Mouse (Mus musculus) kidney, adult 2 months (tissue): ENCODE data around the gene Hnf1a. TPM values are rescaled to one million over a fixed set of nuclear protein-coding genes. Genes with fewer than 3 reads are reported as not detected.

Experiments used
- DNase-seq: peaks from one replicate; pipeline ENCODE4 v3.0.0; 2021
- H3K27ac ChIP-seq: fragments of 200-500 bp; 2 replicates; pipeline ENCODE4 v1.5.1; 2012; ENCODE audit warnings: low read depth, low read length, control low read depth, inconsistent platforms; ENCODE audit not compliant: insufficient read depth
- H3K27me3 ChIP-seq: fragments of 200-500 bp; replicated peaks from 2 replicates; pipeline ENCODE4 v1.6.1; 2012; ENCODE audit warnings: mild to moderate bottlenecking, moderate library complexity, low read length, inconsistent platforms; ENCODE audit not compliant: control insufficient read depth, insufficient read depth
- H3K36me3 ChIP-seq: fragments of 200-500 bp; 2 replicates; pipeline ENCODE4 v1.6.1; 2012; ENCODE audit warnings: mild to moderate bottlenecking, moderate library complexity, low read length, inconsistent platforms; ENCODE audit not compliant: control insufficient read depth, insufficient read depth
- H3K4me1 ChIP-seq: fragments of 200-500 bp; 2 replicates; pipeline ENCODE4 v1.6.1; 2011; ENCODE audit warnings: low read length; ENCODE audit not compliant: control insufficient read depth, insufficient read depth
- H3K4me3 ChIP-seq: fragments of 200-500 bp; 2 replicates; pipeline ENCODE4 v1.5.1; 2011; ENCODE audit warnings: mild to moderate bottlenecking, low read depth, low read length, control low read depth; ENCODE audit not compliant: insufficient read depth
- CTCF ChIP-seq: fragments of 200-500 bp; conservative IDR thresholded peaks from 2 replicates; pipeline ENCODE4 v1.5.1; 2011; ENCODE audit warnings: low read depth, mild to moderate bottlenecking, control low read depth, low read length, moderate library complexity, mixed read lengths; ENCODE audit not compliant: insufficient read depth, insufficient read length
- POLR2A ChIP-seq: fragments of 200-500 bp; IDR thresholded peaks from one replicate; pipeline ENCODE4 v1.6.1; 2011; ENCODE audit warnings: low read depth, low read length, control low read depth
- WGBS: fragments of 180-500 bp; shearing (Covaris S2); methylation state at CpG from one replicate; pipeline ENCODE4 v1.1.7; 2018; 5-methylcytosine and 5-hydroxymethylcytosine counted together
- polyA plus RNA-seq: library from polyadenylated mRNA; depleted of rRNA; stranded (reverse); fragments of >200 nt; gene quantifications from 2 replicates; pipeline ENCODE4 v1.2.3, GENCODE M21; 2012

Gene Hnf1a
- polyA plus RNA-seq, 1 experiment = 29.5 TPM

- H3K4me1 ChIP-seq = no peaks in the 10 kb centered on the region; the same call in 1 of the 2 replicates
- H3K27ac ChIP-seq = no peak overlapping the region
- H3K36me3 ChIP-seq = no peaks in the 10 kb centered on the region; the same call in 1 of the 2 replicates
- WGBS = 21% methylated on average over 32 of the region's 32 CpGs
- DNase-seq = peak; percentile 82
- no peaks in the 10 kb centered on the region for H3K27me3 ChIP-seq
- H3K4me3 ChIP-seq = peak overlapping the region; percentile 4
- no peak for TF ChIP-seq POLR2A
- TF ChIP-seq CTCF = peak; percentile 96
Observed at GRCm38 (mm10) chr5:114979250-114980121, 8.6 kb upstream of the Hnf1a start.

GRCm38 (mm10) chr5:114978888-114979249 lies 8.0 kb upstream of the Hnf1a start:
- DNase-seq = peak; percentile 46
- Histone ChIP-seq H3K4me1 (peaks cover 2% of the 10 kb centered on the region; the same call in 1 of the 2 replicates), H3K27me3 (no peaks in the 10 kb centered on the region), H3K27ac (no peak overlapping the region), H3K36me3 (no peaks in the 10 kb centered on the region; the same call in 1 of the 2 replicates), H3K4me3 (no peak overlapping the region)
- TF ChIP-seq CTCF (peak; percentile 44), POLR2A (no peak)
- WGBS = 9% methylated on average over 6 of the region's 6 CpGs

GRCm38 (mm10) chr5:114978473-114978872 lies 7.6 kb upstream of the Hnf1a start:
- TF ChIP-seq POLR2A (no peak), CTCF (no peak)
- DNase-seq = peak; percentile 69

DNA sequence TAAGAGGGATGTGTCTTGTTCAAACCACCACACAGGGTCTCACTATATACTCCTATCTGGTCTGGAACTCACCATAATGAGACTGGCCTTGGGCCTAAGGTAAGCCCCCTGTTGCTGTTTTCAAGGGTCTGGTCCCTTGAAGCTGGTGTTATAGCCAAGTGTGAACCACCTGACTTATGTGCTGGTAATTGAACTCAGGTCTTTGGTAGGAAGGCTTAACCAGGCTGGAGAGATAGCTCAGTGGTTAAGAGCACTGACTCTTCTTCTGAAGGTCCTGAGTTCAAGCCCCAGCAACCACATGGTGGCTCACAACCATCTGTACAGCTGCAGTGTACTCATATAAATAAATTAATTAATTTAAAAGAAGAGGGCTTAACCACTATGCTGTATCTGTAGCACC lies 6.0 kb upstream of the Hnf1a start:
- TF ChIP-seq POLR2A (no peak), CTCF (no peak)
- Histone ChIP-seq H3K4me3 (no peak overlapping the region), H3K27me3 (no peaks in the 10 kb centered on the region), H3K27ac (no peak overlapping the region), H3K36me3 (no peaks in the 10 kb centered on the region; the same call in 1 of the 2 replicates), H3K4me1 (peaks cover 6% of the 10 kb centered on the region; the same call in 1 of the 2 replicates)
- no peak for DNase-seq

More at GRCm38 (mm10) chr5:114978473-114978872, 7.6 kb upstream of the Hnf1a start:
- Histone ChIP-seq H3K36me3 (no peaks in the 10 kb centered on the region; the same call in 1 of the 2 replicates), H3K4me3 (no peak overlapping the region), H3K27me3 (no peaks in the 10 kb centered on the region), H3K27ac (no peak overlapping the region), H3K4me1 (peaks cover 3% of the 10 kb centered on the region; the same call in 1 of the 2 replicates)
- WGBS = 33% methylated on average over 11 of the region's 11 CpGs

DNA sequence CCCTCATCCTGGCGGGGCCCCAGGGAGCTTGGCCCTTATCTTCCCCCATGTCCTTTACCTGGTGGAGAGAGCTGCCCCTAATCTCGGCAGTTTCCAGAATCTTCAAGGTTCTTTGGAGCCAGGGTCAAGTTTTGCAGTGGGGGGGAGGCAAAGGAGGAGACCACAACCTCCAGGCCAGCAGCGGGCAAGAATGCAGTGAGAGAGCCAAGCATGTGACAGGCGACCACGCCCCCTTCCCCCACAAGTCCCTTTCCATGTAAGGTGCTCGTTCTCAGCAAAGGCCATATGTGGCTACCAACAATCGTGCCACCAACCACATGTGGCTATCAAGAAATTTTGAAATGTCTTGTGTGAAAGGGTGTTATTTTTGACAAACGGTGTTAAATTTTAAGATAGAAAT lies 2.2 kb upstream of the Hnf1a start:
- H3K27me3 ChIP-seq = no peaks in the 10 kb centered on the region
- WGBS = 56% methylated on average over 8 of the region's 8 CpGs

DNA sequence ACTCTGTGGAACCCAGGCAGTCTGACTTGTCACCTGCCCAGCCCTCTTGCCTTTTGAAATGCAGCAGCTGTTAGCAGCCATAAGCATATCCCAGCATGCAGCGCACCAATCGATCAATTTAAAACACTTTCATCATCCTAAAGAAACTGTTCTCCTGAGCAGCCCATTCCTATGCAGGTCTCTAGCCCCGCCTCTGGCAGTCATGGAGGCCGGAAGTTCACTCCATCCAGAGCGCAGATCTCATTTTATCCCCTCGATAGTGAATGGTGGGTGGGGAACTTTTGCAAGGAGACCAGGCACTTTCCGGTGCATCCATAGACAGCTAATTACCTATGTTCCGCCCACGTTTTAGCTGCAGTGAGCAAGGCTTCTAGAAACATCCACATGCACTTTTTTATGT lies 1.3 kb upstream of the Hnf1a start:
- H3K4me3 ChIP-seq = peak overlapping the region; percentile 30

More for the DNA sequence above, 2.2 kb upstream of the Hnf1a start:
- Histone ChIP-seq H3K4me1 (peaks cover 8% of the 10 kb centered on the region; the same call in 1 of the 2 replicates), H3K27ac (0 out of 2 replicates have a peak overlapping the region, but pooled peaks have one; percentile 16), H3K36me3 (no peaks in the 10 kb centered on the region; the same call in 1 of the 2 replicates), H3K4me3 (no peak overlapping the region)
- TF ChIP-seq CTCF (no peak), POLR2A (no peak)
- peak; percentile 63 for DNase-seq

More for the DNA sequence above, 1.3 kb upstream of the Hnf1a start:
- Histone ChIP-seq H3K4me1 (peaks cover 17% of the 10 kb centered on the region; the same call in 1 of the 2 replicates), H3K27me3 (no peaks in the 10 kb centered on the region), H3K36me3 (no peaks in the 10 kb centered on the region; the same call in 1 of the 2 replicates), H3K27ac (no peak overlapping the region)
- WGBS = 71% methylated on average over 9 of the region's 9 CpGs
- DNase-seq = no peak
- no peak for TF ChIP-seq CTCF
- no peak for TF ChIP-seq POLR2A
